Mouse (Mus musculus) kidney, embryonic 15.5 days (tissue): Measurements from ENCODE around the gene Nhsl1. TPM values are rescaled to one million over a fixed set of nuclear protein-coding genes. Genes with fewer than 3 reads are reported as not detected.

Source experiments
- ATAC-seq: fragments of 200-750 bp; cut with Nextera tagmentation; replicated peaks from 2 replicates; pipeline ENCODE4 v1.8.0; 2017; ENCODE audit warnings: moderate TSS enrichment; ENCODE audit not compliant: low FRiP score
- H3K27ac ChIP-seq: fragments of 300-500 bp; sonication (generic); 2 replicates; pipeline ENCODE4 v1.5.1; 2015; ENCODE audit warnings: mild to moderate bottlenecking, inconsistent platforms
- H3K27me3 ChIP-seq: fragments of 300-500 bp; sonication (generic); 2 replicates; pipeline ENCODE4 v1.6.1; 2015; ENCODE audit warnings: inconsistent platforms
- H3K36me3 ChIP-seq: fragments of 300-500 bp; sonication (generic); 2 replicates; pipeline ENCODE4 v1.6.1; 2015; ENCODE audit warnings: inconsistent platforms
- H3K4me1 ChIP-seq: fragments of 300-500 bp; sonication (generic); 2 replicates; pipeline ENCODE4 v1.6.1; 2015; ENCODE audit warnings: inconsistent platforms
- H3K4me2 ChIP-seq: fragments of 300-500 bp; sonication (generic); 2 replicates; pipeline ENCODE4 v1.6.1; 2015; ENCODE audit warnings: moderate library complexity, mild to moderate bottlenecking, inconsistent platforms
- H3K4me3 ChIP-seq: fragments of 300-500 bp; sonication (generic); replicated peaks from 2 replicates; pipeline ENCODE4 v1.5.1; 2015; ENCODE audit warnings: mild to moderate bottlenecking, inconsistent platforms
- H3K9ac ChIP-seq: fragments of 300-500 bp; sonication (generic); 2 replicates; pipeline ENCODE4 v1.6.1; 2015; ENCODE audit warnings: mild to moderate bottlenecking, inconsistent platforms
- H3K9me3 ChIP-seq: fragments of 300-500 bp; sonication (generic); replicated peaks from 2 replicates; pipeline ENCODE4 v1.6.1; 2016; ENCODE audit warnings: inconsistent platforms
- WGBS: fragments of 180-500 bp; shearing (Covaris S2); methylation state at CpG from one replicate; pipeline ENCODE4 v1.1.7; 2015; ENCODE audit warnings: mixed read lengths; 5-methylcytosine and 5-hydroxymethylcytosine counted together
- polyA plus RNA-seq: library from polyadenylated mRNA; unstranded; fragments of >200 nt; fragmentation: Nextera tagmentation; extraction: Ambion mirVana; gene quantifications from 2 replicates; pipeline ENCODE4 v1.2.1, GENCODE M21; 2015

Gene Nhsl1
- polyA plus RNA-seq, result 9.4 and 9.5 TPM in 2 replicates

DNA sequence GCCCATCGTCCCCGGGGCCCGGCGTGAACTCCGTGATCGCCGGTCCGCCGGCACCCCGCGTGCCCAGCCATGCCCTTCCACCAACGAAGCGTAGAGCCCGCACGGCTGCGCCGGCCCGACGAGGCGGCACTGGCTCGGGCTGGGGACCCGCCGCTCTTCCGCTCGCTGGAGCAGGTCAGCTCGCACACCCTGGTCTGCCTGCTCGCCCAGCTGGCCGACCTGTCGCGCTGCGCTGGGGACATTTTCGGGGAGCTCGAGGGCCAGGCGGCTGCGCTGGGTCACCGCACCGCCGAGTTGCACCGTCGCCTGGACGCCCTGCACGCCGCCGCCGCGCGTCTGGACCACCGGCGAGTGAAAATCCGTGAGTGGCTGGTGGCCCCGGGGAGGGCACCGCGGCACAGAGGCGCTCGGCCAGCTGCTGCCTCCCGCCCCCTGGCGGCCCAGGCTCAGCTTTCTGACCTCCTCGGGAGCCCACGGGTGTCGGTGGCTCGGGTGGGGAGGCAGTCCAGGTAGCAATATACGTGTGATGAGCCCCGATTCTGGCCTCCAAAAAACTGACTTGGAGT is at the start of gene Nhsl1:
TSS of gene Nhsl1 (plus strand) at position 70 of the 566 bp plus-strand sequence.
- Histone ChIP-seq H3K9ac (peak within 1 kb of the TSS; percentile 95), H3K4me2 (peak within 1 kb of the TSS; percentile 92), H3K4me1 (peaks cover 36% of the 10 kb centered on the region), H3K9me3 (no peaks in the 10 kb centered on the region), H3K4me3 (peak within 1 kb of the TSS; percentile 89), H3K27ac (peak within 1 kb of the TSS; percentile 83), H3K27me3 (no peaks in the 10 kb centered on the region), H3K36me3 (no peaks in the 10 kb centered on the region)
- peak; percentile 88 for ATAC-seq
- under 1% methylated on average over 63 of the region's 63 CpGs for WGBS

DNA sequence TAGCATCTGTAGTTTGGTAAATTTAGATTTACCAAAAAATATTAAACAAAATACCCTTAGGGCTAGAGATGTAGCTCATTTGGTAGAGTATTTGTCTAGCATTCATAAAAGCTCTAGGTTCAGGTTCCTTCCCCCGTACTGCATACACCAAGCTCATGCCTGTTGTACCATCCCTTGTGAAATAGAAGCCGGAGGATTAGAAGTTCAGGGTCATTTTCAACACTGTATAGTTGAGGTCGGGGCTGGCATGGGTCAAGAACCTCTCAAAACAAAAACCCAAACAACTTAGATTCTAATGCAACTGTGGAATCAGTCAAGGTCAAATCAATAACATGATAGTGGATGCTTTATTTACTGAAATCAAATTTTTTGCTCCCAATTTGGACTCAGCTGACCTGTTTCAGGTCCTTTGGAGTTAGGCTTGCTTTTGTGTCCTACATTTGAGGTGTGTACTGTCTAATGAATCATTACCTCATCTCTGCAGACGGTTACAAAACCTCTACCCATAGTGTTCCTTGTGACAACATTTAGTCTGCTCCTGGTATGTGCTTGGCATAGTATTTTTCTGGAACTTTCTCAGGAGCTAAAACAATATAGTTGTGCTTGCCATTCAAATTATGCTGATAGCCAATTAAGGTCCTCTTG is 42.6 kb upstream of the Nhsl1 start:
- no peak overlapping the region for H3K4me3 ChIP-seq
- H3K9me3 ChIP-seq, result no peaks in the 10 kb centered on the region
- H3K36me3 ChIP-seq, result no peaks in the 10 kb centered on the region
- H3K27ac ChIP-seq, result no peak overlapping the region
- no peak for ATAC-seq
- H3K27me3 ChIP-seq, result no peaks in the 10 kb centered on the region
- no peak overlapping the region for H3K4me2 ChIP-seq
- H3K4me1 ChIP-seq, result no peaks in the 10 kb centered on the region
- WGBS, result 81% methylated on average over 4 of the region's 4 CpGs
- H3K9ac ChIP-seq, result no peak overlapping the region

DNA sequence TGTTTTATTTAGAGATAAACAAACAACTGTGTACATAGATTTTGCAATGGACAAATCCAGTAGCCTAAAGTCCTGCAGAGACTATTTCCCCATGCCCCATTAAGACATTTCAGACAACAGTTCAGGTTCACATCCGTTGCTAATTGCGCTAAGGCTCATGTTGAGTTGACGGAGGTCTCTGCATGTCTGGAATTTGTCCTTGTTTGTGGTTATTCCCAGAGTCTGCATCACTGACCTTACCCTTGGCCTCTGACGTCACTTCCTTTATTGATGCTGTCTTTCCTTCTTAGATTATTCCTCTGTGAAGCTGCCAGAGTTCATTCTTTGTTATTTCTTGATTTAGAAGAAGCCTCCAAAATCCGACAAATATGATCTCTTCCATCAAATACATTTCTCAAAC is 34.8 kb upstream of the Nhsl1 start:
- Histone ChIP-seq H3K4me1 (no peaks in the 10 kb centered on the region), H3K9ac (no peak overlapping the region), H3K27ac (no peak overlapping the region), H3K27me3 (no peaks in the 10 kb centered on the region), H3K4me3 (no peak overlapping the region), H3K9me3 (no peaks in the 10 kb centered on the region), H3K4me2 (no peak overlapping the region), H3K36me3 (no peaks in the 10 kb centered on the region)
- WGBS, result 83% methylated on average over 5 of the region's 5 CpGs
- no peak for ATAC-seq

GRCm38 (mm10) chr10:18289512-18289911 is 29.3 kb upstream of the Nhsl1 start:
- H3K36me3 ChIP-seq, result no peaks in the 10 kb centered on the region
- H3K27ac ChIP-seq, result peak overlapping the region; percentile 14; the same call in 1 of the 2 replicates
- H3K4me3 ChIP-seq, result no peak overlapping the region
- H3K4me1 ChIP-seq, result no peaks in the 10 kb centered on the region
- H3K27me3 ChIP-seq, result no peaks in the 10 kb centered on the region
- 0 out of 2 replicates have a peak, but pooled peaks have one; percentile 62 for ATAC-seq
- 29% methylated on average over 1 of the region's 1 CpGs for WGBS
- no peak overlapping the region for H3K9ac ChIP-seq
- H3K9me3 ChIP-seq, result no peaks in the 10 kb centered on the region
- H3K4me2 ChIP-seq, result no peak overlapping the region

DNA sequence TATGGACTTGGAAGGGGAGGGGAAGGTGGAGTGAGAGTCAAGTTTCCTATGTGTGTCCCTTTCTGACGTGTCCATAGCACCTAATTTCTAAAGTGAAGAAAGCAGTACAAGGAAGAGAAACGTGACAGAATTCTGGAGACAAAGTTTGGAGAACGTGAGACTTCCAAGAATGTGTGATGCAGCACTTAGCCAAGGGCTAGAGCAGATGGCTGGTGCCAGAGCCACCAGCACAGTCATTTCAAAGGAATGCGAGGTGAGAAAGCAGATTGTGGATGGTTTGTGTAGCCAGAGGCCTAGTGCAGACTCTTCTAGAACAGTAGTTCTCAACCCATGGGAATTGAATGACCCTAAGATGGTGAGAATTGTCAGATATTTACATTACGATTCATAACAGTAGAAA is 13.7 kb upstream of the Nhsl1 start:
- ATAC-seq, result no peak
- 71% methylated on average over 5 of the region's 5 CpGs for WGBS
- H3K9ac ChIP-seq, result no peak overlapping the region

GRCm38 (mm10) chr10:18315071-18315470 is 3.7 kb upstream of the Nhsl1 start:
- Histone ChIP-seq H3K27ac (no peak overlapping the region), H3K4me1 (peaks cover 17% of the 10 kb centered on the region), H3K9ac (no peak overlapping the region), H3K4me3 (no peak overlapping the region), H3K27me3 (no peaks in the 10 kb centered on the region), H3K9me3 (no peaks in the 10 kb centered on the region), H3K36me3 (no peaks in the 10 kb centered on the region), H3K4me2 (no peak overlapping the region)
- WGBS, result 100% methylated on average over 1 of the region's 1 CpGs
- ATAC-seq, result no peak

More for the DNA sequence above, 13.7 kb upstream of the Nhsl1 start:
- Histone ChIP-seq H3K4me1 (no peaks in the 10 kb centered on the region), H3K4me3 (no peak overlapping the region), H3K27ac (no peak overlapping the region), H3K9me3 (no peaks in the 10 kb centered on the region), H3K27me3 (no peaks in the 10 kb centered on the region), H3K36me3 (no peaks in the 10 kb centered on the region), H3K4me2 (no peak overlapping the region)

- Histone ChIP-seq H3K9me3 (no peaks in the 10 kb centered on the region), H3K27ac (no peak overlapping the region), H3K27me3 (no peaks in the 10 kb centered on the region), H3K36me3 (no peaks in the 10 kb centered on the region), H3K4me2 (peak overlapping the region; percentile 92), H3K4me1 (peaks cover 25% of the 10 kb centered on the region), H3K9ac (no peak overlapping the region), H3K4me3 (peak overlapping the region; percentile 89; the same call in 1 of the 2 replicates)
- 48% methylated on average over 10 of the region's 10 CpGs for WGBS
- ATAC-seq, result no peak
These were observed 1.3 kb upstream of the Nhsl1 start for GRCm38 (mm10) chr10:18317521-18317920.

DNA sequence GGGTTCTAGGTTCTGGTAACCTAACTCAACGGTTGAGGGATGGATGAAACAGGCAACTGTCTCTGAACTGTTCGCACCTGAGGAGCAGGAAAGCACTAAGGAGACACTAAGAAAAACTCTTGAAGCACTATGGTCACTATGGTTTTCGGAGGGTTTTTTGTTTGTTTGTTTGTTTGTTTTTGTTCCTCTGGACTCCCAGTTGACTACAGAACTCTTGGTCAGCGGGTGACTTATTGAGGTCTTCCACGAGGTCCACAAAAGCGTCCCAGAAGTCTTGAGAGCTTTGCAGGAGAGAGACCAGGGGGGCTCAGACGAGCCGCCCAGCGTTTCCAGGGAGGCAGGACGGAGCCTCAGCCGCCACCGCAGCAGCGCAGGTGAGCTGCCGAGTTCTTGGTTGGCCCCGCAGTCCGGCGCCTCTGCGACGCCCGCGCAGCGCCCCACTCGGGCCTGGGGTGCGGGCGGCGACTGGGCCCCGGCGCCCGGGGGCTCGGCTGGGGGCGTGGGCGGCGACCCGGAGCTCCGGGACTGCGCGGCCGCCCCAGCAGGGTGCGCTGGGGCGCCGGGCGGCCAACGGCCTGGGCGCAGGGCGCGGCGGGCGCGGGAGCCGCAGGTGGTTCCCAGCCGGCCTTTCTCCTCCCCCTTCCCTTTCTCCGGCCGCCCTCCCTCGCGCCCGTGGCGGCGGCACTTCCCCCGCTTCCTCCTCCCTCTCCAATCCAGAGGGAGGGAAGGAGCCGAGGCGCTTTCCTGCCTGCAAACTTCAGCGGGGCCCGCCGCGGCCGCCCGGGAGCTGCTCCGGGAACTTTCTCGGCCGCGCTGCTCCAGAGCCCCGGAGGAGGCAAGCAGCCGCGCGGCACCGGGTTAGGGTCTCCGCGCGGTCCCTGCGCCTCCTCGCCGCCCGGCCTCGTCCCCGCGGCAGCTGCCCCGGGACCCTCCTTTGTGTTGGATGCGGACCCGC is 547 bp upstream of the Nhsl1 start:
- no peaks in the 10 kb centered on the region for H3K27me3 ChIP-seq
- H3K4me3 ChIP-seq, result peak overlapping the region; percentile 89
- peaks cover 29% of the 10 kb centered on the region for H3K4me1 ChIP-seq
- H3K9ac ChIP-seq, result peak overlapping the region; percentile 95
- H3K4me2 ChIP-seq, result peak overlapping the region; percentile 92
- peak overlapping the region; percentile 83 for H3K27ac ChIP-seq
- no peaks in the 10 kb centered on the region for H3K36me3 ChIP-seq
- H3K9me3 ChIP-seq, result no peaks in the 10 kb centered on the region
- 1% methylated on average over 78 of the region's 89 CpGs for WGBS
- peak; percentile 90 for ATAC-seq

- Histone ChIP-seq H3K9ac (peak overlapping the region; percentile 95; the same call in 1 of the 2 replicates), H3K36me3 (no peaks in the 10 kb centered on the region), H3K9me3 (no peaks in the 10 kb centered on the region), H3K27ac (0 out of 2 replicates have a peak overlapping the region, but pooled peaks have one; percentile 83), H3K27me3 (no peaks in the 10 kb centered on the region), H3K4me3 (peak overlapping the region; percentile 89), H3K4me1 (peaks cover 36% of the 10 kb centered on the region), H3K4me2 (peak overlapping the region; percentile 92)
- ATAC-seq, result no peak
- 9% methylated on average over 4 of the region's 4 CpGs for WGBS
These were observed 906 bp downstream of the Nhsl1 start for GRCm38 (mm10) chr10:18319691-18320090.

DNA sequence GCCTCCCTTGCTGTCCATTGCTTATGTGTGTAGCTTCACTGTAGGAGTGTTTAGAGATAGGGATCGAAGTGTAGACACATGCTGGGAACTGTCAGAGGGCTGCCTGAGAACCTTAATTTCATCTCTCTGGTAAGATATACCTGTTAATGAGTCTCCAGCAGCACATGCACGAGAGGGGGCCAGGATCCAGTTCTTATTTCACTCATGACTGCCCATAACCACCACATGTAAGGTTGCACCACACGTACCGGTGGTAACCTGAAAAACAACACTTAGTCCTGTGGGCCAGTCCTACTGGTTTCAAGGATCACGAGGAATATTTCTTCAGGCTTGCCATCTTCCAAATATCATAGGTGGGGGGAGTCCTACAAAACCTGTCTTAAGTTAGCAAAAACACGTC is 3.1 kb downstream of the Nhsl1 start:
- 69% methylated on average over 6 of the region's 6 CpGs for WGBS
- H3K9me3 ChIP-seq, result no peaks in the 10 kb centered on the region

DNA sequence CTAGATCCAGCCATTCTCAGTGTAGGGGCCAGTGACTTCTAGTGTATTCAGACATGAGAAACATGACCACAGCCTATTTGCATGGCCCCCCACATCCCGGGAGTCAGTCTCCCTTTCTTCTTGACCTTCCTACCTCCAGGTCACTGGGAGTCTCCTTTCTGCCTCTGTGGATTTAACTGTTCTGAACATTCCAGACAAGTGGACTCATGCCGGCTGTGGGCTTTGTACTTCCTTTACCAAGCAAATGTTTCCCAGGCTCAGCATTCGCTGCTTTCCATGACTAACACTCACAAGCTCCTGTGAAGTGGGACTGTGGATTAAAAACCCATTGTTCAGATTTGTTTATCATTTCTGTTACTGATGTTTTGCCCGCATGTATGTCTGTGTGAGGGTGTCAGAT is 4.9 kb downstream of the Nhsl1 start:
- Histone ChIP-seq H3K9ac (no peak overlapping the region), H3K9me3 (no peaks in the 10 kb centered on the region), H3K27ac (no peak overlapping the region; the same call in 1 of the 2 replicates), H3K36me3 (no peaks in the 10 kb centered on the region), H3K27me3 (no peaks in the 10 kb centered on the region), H3K4me3 (no peak overlapping the region), H3K4me2 (no peak overlapping the region), H3K4me1 (peaks cover 34% of the 10 kb centered on the region)
- ATAC-seq, result no peak
- 44% methylated on average over 4 of the region's 4 CpGs for WGBS

More for the DNA sequence above, 3.1 kb downstream of the Nhsl1 start:
- H3K36me3 ChIP-seq, result no peaks in the 10 kb centered on the region
- no peak overlapping the region for H3K27ac ChIP-seq
- H3K4me2 ChIP-seq, result no peak overlapping the region
- H3K4me1 ChIP-seq, result peaks cover 36% of the 10 kb centered on the region
- no peak overlapping the region for H3K9ac ChIP-seq
- H3K27me3 ChIP-seq, result no peaks in the 10 kb centered on the region
- H3K4me3 ChIP-seq, result no peak overlapping the region
- no peak for ATAC-seq
